Mouse (Mus musculus) lung, postnatal 0 days (tissue): Measurements from ENCODE around the gene Srpx.
A peak's percentile ranks its signal among the peaks of the same experiment; 100 is the strongest.

Source experiments
- CTCF ChIP-seq: IDR thresholded peaks from 2 replicates; pipeline ENCODE4 v1.5.1; 2016; ENCODE audit warnings: antibody characterized with exemption, mild to moderate bottlenecking
- EP300 ChIP-seq: IDR thresholded peaks from 2 replicates; pipeline ENCODE4 v1.6.1; 2016; ENCODE audit warnings: antibody characterized with exemption, mild to moderate bottlenecking, control low read depth

GRCm38 (mm10) chrX:10034666-10035065 lies 82.8 kb downstream of the Srpx start:
- peak; percentile 59 for TF ChIP-seq CTCF
- no peak for TF ChIP-seq EP300
